Mouse (Mus musculus): ENCODE data around the gene 1110032A03Rik.

1110032A03Rik gene

DNA sequence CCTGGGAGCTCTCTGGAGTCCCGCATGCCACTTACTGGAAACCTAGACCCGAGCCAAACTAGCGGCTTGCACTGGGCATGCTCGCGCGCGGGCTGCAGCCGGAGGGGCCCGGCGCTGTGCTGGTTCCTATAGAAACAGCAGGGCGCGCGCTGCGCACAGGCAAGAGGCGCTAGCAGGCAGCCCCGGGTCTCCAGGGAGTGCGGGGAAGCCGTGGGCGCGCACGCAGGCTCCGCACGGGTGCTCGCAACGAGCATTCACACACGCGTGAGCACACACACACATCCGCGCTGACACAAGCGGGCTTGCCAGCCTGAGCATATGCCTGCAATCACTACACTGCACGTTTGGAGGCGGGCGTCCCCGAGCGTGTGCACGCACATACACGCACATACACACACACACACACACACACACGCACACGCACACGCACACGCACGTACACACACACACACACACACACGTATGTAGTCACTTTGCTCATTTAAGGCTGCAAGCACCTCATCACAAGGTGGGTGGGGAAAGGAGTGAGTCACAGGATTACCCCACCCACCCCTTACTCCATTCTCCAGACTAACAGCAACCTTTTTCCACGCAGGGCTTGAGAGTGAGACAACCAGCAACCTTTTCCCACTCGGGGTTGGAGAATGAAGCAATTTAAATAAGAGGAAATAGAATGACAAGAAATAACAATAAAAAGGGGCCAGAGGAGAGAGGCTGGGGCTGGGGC lies 47.2 kb downstream of the 1110032A03Rik start:
- peak; percentile 88 for DNase-seq

DNA sequence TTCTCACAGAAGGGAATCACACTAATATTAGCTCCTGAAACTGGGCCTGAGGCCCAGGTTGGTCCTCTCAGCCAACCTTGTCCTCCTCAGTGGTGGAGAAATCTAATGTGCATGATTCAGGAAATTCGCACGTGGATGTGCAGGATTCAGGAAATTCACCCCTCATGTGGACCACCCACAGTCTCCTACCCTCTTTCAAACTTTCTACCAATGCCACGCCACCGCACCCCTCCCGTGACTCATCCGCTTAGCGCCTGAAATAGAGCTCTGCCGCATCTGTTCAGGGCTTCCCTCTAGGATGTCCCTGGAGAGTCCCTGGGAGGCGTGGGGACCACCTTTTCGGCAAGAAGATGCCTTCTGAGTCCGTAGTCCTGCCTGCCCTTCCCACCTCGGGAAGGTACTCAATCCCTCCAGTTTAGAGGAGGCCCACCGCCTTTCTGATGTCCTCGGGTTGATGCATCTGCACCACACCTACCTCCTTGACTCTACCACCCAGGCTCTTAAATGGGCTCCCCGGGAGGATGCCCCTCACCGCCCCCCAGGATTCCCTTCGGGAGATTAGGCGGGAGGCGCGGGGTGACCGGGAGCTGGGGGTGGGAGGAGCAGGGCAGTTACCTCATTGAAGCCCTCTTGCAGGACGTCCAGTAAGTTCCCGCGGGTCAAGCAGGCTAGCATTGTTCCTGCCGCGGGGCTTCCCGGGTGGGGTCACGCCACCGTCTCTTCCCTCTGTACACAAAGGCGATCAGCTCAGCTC lies 48.0 kb downstream of the 1110032A03Rik start:
- DNase-seq: peak; percentile 74

DNA sequence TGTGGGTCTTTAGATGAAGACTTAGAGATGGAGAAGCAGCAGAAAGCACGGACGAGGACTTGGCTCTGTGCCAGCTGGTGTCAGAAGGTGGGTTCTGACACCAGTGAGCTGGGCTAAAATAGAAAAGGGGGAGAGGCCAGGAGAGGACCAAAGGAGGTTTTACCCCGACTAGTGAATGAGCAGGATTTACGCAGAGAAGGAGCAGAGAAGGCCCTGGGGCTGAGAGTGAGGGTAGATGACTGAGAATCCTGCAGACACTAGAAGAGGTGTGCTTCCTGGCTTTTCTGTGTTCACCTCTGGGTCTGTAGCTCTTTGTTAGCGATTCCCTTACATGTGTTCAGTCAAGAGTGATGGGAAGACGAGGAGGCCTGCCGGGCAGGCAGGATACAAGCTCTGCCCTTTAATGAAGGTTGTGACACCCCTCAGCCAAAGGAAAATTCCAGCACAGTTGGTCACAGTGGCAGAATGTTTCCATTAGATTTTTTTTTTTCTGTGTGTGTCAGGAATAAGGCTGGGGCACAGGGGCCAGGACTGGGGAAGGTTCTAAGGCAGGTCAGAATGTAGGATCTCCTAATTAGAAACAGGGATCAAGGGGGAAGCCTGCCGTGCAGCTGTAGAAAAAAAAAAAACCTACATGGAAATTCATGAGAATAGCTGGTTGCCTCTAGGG lies 49.3 kb downstream of the 1110032A03Rik start:
- DNase-seq: peak; percentile 71

DNA sequence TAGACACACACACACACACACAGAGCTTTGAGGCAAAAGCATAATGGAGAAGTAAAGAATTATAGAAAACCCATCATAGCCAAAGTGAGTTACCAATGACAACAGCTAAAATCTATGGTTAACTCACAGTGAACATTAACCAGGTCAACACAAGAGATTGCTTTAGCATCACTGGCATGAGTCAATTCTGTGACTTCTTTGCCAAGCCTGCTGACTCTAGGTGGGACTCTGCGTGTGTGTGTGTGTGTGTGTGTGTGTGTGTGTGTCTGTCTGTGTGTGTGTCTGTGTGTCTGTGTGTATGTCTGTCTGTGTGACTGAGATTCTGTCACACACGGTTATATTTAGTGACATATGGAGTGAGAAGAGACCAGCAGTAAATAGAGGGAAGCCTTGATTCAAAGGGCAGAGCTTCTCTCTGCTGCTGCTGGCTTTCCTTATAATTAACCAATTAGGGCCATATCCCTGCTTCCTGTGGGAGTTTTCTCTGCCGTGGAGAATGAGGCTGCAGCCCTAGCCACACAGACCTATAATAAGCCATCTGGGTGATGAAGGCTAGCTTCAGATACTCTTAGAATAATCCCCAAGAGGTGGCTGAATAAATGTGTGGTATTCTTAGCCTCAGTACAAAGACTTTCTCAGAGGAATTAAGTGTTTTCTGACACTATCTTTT lies 50.5 kb downstream of the 1110032A03Rik start:
- DNase-seq: no peak

DNA sequence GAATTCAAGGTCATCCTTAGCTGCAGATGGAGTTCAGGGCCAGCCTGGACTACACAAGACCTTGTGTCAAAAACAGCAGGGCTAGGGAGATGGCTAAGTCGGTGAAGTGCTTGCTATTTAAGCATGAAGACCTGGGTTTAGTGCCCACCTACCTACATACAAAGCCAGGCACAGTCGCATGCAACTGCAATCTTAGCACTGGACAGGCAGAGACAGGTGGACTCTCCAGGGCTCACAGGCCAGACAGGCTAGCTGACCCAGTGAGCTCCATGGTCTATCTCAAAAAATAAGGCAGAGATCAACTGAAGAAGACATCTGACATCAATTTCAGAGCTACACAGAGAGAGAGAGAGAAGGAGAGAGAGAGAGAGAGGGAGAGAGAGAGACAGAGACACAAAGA lies 51.2 kb downstream of the 1110032A03Rik start:
- no peak for DNase-seq

DNA sequence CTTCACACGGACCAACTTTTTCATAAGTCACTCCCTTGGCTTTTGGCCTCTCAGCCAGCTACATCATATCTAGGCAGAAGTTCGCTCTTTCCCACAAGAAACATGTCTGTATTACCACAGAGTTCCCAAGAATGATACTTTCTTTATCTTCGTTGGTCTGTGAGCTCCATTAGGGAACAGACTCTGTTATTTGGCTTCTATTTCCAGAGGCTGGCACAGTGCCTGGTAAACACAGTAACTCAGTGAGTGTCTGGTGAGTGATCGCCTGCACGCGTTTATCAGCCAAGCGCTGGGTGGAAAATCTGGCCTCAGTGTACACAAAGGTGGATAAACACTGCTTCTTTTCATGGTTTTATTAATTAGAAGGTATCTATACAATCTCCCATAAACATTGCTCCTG lies 51.9 kb downstream of the 1110032A03Rik start:
- peak; percentile 88 for DNase-seq

DNA sequence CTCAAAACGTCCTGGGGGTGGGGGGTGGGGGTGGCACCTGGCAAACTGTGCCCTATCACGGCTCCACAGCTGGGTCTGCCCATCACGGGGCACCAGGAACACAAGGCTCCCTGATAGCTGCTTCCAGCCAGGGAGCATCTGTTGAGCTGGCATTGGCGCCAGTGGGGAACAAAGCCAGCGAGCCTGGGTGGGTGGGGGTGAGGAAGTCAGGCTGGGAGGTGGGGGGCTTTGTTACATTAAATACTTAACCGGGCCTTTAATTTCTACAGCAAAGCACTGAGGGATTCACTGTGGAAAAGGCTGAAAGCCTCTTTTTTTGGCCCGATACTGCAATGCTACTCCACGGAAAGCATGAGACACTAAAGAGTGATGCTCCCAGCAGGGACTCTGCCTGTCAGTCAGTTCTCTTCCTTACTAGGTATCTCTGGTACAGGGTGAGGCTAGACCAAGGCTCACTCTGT lies 52.8 kb downstream of the 1110032A03Rik start:
- DNase-seq: peak; percentile 67

DNA sequence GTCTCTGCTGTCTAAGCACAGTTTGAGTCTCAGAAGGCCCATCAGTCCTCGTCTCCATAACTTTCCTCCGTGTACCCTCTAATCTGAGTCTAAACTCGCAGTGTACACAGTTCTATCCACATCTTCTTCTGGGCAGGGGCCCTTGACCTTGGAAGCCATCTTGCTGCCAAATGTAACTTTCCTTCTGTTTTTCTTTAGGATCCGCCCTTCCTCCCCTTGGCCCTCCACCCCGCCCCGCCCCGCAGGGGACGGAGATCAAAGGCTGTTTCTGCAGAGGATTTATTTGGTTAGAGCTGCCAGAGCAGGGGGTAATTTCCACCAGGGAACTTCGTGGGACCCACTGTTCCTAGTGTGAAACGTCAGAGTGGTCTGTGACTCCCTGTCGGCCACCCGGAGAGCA lies 54.3 kb downstream of the 1110032A03Rik start:
- DNase-seq: no peak

DNA sequence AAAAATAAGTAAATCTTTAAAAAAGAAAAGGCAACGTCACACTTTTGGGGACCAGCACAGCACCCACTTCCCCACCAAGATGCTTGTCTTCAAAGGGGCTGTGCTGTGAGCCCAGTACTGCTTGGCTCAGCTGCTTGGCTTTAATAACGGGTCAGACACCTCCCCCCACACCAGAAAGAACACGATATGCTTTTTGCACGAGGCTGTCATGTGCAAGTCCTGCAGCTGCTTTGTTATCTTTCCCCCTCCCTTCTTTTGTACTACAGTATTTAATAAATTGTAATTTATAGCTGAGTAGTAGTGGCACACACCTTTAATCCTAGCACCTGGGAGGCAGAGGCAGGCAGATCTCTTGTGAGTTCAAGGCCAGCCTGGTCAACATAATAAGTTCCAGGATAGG lies 56.4 kb downstream of the 1110032A03Rik start:
- DNase-seq: no peak

DNA sequence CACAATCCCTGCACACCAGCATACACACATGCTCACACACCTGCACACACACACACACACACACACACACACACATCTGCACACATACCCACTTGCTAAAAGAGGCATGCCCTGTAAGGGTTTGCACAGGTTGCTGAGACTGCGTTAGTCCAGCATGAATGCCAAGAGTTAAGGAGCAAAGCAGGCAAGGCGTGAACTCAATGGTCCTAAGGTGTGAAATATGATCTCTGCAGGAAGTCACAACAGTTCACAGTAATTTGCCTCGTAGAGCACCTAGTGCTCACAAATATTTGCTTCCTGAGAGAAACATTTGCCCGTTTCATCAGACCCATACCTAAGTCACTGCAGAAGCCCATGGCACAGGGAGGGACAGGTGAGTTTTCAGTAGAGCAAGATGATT lies 61.1 kb downstream of the 1110032A03Rik start:
- DNase-seq: no peak
